Mouse (Mus musculus) heart, adult 2 months (tissue): ENCODE results near the gene Amz1.

Experiments
- CTCF ChIP-seq: fragments of 200-600 bp; IDR thresholded peaks from 2 replicates; pipeline ENCODE4 v1.8.1; 2022; ENCODE audit warnings: antibody characterized with exemption, mild to moderate bottlenecking, moderate library complexity
- EP300 ChIP-seq: fragments of 200-500 bp; IDR thresholded peaks from 2 replicates; pipeline ENCODE4 v1.6.1; 2011; ENCODE audit warnings: low read depth, low read length, control low read depth; ENCODE audit not compliant: insufficient read depth
- POLR2A ChIP-seq: fragments of 200-500 bp; IDR thresholded peaks from 2 replicates; pipeline ENCODE4 v1.6.1; 2011; ENCODE audit warnings: mild to moderate bottlenecking, low read depth, low read length, control low read depth; ENCODE audit not compliant: insufficient read depth

GRCm38 (mm10) chr5:140783577-140783976, 59.6 kb downstream of the Amz1 start:
- TF ChIP-seq CTCF = peak; percentile 37
- no peak for TF ChIP-seq EP300
- no peak for TF ChIP-seq POLR2A
